Mouse (Mus musculus): ENCODE measurements at regions not wholly inside any gene's neighbourhood (a gene's known extent, or its start where the extent isn't known, plus 50 kb on each side); places are given as distances from the start of the nearest gene placed in this dataset.
"Not testable (repeated sequence)": the region's sequence is repeated elsewhere in the genome, so short reads cannot be mapped to it uniquely, and the experiment has no call there.

DNA sequence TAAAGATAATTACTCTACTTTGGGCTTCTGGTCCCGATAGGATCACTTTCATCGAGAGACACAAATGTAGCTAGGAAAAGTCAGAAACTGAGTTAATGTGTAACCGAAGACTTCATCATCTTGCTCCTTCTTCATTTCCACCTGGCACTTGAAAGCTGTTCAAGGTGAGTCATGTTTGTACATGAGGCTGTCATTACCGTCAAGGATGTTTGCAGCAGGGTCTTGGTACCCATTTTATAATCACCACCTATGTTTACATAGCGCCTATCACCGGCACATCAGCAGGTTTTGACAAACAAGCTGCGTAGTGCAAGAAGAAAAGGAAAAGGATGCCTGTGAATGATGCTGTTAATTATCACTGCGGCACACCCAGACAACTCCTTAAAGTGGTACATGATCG is 377.0 kb upstream of the Zfp703 start:
- DNase-seq (ENCODE audit: low spot score), result no peak

DNA sequence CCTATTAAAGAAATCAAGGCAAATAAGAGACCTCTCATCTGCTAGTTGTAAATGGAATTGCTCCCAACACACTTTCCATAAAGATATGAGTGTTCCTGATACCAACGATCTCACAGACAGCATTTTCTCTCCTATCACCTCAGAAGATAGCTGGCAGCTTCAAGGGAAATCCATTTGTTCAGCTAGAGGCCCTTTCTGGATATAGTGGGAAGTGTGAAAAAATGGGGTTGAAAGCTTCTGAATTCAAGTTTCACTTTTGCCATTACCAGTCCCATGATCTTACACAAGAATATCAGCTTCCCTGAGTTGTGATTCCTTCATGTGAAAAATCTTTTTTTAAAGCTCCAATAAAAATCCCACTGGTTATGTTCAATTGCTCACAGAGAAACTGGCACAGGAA is 369.1 kb upstream of the Zfp703 start:
- DNase-seq (ENCODE audit: low spot score), result no peak

DNA sequence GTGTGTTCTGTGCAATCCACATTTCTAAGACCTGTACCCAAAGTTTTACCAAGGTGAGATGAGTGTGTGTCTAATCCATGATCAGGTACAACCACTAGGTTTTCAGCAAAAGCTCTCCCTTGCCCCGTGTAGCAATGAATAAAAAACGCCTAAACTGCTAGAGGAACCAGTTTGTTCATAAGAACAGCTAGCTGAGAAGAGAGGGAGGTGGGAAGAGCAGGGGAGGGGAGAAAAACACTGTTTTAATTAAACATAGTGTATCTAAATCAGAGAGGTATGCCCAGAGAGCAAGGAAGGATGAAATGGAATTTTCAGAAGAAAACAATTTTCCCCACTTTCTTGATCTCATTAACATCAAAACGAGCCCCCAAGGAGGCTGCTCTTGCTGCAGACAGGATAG is 368.5 kb upstream of the Zfp703 start:
- no peak for DNase-seq (ENCODE audit: low spot score)

DNA sequence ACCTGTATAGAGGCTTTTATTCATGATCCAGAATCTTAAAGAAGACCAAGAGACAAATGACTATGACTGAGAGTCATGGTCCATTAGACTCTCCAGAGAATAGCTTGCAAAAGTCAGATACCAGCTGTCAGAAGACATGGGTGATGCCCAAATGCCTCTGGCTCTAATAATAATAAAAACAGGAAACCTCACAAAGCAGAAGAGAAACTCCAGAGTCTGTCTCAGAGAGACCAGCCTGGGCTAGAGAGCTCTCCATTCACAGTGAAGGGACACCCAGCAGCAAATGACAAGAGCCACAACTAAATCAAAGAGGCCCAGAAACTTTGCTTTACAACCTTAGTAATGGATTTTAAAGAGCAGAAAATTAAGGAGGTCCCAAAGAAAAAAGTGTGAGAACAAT is 365.0 kb upstream of the Zfp703 start:
- DNase-seq (ENCODE audit: low spot score), result no peak

DNA sequence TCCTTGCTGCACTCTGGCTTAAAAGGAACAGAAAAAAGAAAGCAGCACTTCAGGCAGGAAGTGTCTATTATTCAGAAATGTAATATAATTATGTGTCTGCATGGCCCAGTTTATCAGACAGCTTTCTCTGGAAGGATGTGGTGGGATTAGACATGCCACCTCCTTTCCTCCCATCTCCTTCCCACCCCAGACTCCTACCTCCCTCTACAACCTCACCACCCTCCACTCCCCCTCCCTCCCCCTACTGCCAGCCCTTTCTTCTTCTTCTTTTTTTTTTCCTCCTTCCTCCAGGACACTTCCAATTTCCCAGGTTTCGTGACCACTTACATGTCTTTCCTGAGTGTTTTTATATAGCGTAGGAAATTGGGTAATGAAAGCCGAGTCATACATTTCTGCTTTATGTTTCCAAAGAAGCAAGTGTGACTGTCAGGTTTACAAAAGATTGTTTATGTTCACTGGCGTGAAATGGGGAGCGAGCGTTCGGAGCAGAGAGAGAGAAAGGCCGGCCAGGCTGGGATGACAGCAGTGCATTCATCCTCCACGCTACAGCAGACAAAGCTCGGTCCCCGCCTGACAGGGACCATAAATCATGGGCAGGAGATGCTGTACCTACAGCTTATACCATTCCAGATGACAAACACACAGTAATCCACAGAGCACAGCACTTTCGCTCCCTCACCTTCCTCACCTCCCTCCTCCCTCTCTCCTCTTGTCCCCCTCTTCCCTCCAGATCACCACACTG is 354.6 kb upstream of the Zfp703 start:
- no peak for DNase-seq (ENCODE audit: low spot score)

DNA sequence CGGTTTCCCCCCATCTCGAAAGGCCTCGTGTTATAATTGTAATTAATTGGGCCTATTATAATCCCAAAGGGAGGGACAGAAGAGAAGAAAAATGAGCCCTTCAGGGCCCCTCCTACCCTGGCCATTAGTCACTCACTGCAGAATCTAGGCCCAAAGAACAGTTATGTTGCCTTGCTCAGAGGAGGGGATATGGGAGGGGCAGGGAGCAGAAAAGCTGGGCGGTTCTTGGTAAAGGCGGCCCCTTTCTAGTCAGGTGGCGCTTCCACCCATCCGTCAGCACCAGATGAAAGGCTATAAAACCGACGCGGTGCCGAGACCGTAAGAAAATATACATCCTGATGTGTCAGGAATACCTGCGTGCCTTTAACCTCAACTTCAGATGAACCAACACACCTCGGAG is 350.9 kb upstream of the Zfp703 start:
- DNase-seq (ENCODE audit: low spot score), result no peak

DNA sequence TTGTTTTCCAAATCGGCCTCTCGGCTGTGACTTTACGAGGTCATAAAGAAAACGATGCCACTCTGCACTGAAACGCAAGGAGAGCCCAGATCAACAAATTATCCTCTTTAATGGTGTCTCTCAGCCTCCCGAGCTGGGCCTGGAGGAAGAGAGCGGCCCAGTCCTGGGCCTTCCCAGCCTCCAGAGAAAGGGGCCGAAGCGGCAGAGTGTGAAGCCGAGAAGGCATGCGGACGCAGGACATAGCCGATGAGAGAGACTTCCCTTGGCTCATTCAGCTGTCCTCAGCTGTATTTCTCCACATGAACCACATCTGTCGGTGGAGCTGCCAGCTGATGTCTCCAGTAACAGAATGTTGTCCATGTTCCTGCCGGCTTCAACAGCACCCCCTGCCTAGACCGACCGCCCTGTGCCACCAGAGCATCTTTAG is 350.5 kb upstream of the Zfp703 start:
- no peak for DNase-seq (ENCODE audit: low spot score)

DNA sequence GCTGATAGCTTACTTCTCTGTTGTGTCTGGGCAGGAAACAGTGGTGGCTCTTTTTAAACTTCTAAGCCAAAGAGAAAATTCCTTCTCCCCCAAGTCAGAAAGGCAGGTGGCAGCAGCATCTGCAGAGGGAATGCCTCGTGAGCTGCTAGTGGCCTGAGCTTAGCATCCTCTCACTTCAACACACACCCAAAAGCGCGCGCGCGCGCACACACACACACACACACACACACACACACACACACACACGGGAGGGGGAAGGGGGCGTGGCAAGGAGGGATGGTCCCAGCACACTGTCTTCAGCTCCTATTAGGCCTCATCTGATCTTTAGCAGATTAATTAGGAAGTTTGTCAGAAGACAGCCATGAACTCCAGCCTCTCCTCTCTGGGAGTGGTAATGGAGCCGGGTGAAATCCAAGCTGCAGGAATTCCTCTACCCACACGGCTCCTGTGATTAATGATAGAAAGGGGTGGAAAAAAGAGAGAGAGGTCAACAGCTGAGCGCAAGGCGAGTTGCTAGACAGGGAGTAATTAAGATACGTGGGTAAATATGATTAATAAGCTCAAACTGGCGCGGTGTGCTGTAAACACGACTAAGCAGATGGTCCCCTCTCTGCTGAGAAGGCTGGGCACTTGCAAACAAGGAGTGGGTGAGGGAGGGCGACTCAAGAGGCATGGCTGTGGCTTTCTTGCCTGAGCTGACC is 349.8 kb upstream of the Zfp703 start:
- DNase-seq (ENCODE audit: low spot score), result no peak

DNA sequence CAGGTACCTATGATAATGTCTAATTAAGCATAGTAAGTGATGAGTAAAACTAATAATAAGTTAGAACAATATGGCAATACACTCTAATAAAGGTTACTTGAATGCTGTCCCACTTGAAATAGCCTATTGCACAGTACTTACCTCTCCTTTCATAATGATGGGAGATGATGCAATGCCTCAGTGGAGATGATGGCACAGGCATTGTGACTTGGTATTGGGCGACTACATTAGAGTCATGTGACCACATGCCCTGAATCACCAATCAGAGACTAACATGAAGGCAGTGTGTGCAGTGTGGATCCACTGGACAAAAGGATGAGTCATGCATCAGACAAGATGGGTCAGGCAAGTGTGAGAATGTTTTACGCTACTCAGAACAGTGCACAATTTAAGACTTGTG is 346.6 kb upstream of the Zfp703 start:
- DNase-seq (ENCODE audit: low spot score), result no peak

DNA sequence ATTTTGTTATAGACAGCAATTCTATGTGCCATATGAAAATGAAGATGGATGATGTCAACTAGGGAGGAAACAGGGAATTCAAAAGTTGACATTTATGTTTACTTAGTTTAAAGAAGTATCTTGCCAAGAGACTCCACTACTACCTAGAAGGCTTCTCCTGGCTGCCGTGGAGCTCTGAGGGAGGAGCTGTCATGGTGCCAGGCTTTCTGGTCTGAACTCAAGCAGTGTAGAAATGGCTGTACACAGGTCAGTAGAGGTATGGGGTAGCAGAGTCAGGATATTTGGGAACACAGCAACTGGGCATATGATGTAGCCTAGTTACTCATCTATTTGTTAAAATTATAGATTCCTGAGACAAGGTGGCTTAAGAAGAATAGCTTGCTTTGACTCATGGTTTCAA is 341.4 kb upstream of the Zfp703 start:
- no peak for DNase-seq (ENCODE audit: low spot score)

DNA sequence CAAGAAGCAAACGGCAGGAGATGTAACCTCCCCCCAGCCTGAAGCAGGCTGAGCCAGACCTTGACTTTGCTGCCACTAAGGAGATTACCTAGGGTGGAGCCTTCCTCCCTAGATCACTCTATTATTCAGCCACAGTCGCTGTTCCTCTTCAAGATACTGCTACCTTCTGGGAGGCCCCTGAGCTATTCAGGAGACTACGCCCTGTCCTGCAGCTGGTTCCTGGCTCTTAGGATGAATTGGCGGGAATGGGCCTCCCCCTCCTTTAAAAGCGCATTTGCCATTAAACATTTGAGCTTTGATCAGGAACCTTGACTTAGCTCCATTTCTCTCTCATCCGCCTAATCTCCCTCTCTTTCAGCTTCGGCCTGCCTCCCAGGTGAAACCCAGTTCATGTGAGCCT is 331.8 kb upstream of the Zfp703 start:
- not testable (repeated sequence) for DNase-seq (ENCODE audit: low spot score)

DNA sequence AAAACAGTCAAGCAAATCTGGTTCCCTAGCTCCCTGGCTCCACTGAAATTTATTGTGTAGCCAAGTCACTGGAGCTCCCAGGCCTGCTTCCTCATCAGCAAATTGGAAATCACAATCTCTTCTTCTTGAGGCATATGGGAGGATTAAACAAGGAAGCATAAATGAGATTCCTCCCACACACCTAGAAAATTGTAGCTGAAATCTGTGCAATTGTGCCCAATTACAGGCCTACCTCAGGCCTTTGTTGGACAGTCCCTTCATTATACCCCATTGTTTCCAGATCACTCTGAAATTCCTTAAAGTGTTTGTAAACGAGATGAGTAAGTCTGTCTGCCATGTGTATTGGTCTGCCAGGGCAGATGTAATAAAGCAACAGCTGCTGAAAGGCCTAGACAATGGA is 326.8 kb upstream of the Zfp703 start:
- DNase-seq (ENCODE audit: low spot score), result no peak

DNA sequence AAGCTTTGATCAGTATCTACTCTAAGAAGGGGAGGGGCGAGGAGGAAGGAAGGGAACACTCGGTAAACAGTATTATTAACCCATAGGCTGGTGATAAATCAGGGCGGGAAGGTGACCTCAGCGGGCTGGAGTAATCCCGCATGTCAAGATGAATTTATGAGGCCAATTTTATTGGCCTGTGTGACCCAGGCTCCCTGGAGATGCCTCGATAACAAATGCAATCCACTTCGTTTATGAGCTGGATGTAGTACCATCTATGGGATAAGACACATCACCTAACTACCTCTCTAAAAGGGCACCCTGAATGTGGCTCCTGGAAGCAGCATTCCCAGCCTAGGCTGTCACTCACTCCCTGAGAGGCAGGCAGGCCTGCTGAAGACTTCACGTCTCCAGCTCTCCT is 321.2 kb upstream of the Zfp703 start:
- no peak for DNase-seq (ENCODE audit: low spot score)

DNA sequence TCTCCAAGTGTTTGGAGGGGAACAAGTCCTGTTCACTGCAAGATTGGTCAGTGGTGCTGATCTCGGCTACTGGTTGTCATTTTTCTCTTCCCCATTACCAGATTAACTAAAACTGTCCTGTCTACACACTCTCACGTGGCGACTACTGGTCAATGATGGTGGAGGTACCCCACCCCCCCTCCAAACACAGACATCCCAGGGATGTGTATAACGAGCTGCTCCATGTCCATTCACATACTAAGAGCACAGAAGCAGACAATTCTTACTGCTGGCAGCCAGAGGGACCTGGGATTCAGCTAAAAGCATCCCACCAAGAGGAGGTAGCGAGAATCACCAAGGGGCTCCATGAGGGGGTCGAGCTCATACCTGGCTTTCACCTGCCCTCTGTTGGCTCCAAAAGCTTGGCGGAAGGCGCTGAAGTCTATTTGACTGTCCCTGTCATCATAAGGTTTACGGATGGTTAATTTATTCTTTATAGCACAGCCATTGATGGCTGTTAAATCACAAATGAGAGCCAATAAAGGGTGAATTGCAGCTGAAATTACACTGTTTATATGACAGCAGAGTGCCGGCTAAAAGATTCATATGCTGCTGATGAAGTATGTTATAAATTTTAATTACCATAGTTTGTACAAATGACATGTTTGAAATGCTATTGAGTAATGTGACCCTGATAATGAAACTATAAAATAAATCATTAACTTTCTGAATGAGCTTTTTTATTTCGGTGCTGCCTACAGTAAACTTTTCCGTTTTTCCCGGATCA is 320.6 kb upstream of the Zfp703 start:
- DNase-seq (ENCODE audit: low spot score), result no peak

DNA sequence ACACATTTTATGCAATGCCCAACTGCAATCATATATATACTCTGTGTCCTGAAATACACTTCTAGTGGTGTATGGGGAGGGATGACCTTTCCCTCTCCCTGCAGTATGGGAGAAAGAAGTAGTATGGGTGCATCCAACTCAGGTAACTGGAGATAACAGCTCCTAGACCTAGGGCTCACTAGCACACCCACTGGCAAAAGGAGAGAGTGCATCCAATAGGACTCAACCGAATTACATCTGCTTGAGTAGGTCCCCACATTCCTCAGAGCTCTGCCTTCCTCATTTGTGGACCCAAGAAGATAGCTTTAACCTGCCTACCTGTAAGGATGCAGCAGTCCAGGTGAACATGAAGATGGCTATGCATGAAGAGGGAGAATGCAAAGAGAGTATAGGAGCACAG is 317.7 kb upstream of the Zfp703 start:
- DNase-seq (ENCODE audit: low spot score), result no peak

DNA sequence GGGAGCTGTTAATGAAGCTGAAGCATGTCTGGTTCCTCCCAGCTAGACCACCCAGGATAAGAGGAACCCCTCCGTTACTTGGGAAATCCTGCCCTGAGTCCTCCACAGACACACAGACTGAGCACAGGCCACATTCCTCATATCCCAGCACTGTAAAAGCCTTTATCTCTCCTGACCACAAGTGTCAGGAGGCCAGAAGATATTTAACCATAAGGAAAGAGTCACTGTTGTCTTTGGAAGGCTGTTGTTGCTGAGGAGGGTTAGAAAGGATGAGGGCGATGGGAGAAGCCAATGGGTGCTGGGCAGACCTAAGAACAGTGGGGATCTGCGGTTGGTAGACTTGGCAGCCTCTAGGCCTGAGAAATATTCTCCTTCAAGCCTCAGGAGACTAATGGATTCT is 307.6 kb upstream of the Zfp703 start:
- no peak for DNase-seq (ENCODE audit: low spot score)

DNA sequence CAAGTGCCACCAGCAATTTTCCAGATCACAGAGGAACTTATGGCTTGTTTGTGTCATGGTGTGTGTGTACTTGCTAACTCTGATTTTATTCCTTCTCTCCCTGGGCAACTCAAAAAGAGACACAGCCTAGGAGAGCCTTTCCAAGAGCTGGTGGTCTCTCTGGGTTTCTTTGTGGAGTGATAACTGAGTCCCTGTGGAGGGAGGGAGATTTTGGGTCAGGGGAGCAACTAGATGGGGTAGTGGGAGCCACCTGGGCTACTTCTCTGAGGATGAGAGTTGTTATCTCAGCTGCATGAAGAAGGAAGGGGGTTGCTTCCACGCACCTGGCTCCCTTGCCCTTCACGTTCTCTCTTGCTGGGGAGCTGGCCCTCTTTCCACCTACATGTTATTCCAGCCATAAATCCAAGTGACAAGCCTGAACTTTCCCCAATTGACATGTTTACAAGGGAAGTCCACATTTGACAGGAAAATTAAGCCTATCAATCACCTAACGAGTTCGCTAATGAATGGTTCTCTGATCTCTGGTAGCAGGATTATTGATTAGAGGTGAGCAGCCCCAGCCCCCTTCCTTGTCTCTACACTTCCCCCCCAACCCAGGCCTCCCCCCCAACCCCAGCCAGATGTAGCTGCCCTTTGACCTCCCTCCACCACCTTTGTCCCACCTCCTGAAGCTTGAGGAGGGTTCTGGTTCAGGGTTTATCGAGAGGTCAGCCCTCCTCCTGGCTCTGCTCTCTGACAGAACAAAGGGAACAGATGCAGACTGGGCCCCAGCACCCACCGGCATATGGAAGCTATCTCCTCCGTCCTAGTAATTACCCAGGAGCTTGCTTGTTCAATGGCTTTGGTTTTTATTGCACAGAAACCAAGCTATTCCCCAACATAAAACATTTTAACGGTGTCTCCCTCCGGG is 304.4 kb upstream of the Zfp703 start:
- DNase-seq (ENCODE audit: low spot score), result no peak

DNA sequence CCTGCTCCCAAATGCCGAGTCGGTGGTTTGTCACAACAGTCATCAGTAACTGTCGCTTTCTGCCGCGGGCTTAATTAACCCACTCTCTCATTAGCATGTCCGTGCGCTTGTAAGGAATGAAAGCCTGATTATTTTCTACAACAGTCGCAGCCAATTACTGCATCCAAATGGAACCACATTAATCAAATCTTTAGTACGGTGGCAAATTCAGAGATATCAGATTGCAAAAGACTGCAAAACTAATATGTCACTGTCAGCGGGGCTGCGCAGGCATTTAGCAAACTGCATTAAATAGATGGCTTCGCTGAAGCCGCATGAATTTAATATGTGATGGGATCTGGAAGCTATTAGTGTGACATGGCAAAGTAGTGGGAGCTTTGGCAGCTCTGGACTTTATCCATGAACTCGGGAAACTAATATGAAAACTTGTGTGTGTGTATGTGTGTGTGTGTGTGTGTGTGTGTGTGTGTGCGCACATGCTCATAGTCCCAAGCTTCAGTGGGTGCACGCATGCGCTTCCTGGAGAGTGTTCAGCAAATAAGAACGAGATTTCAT is 299.5 kb upstream of the Zfp703 start:
- DNase-seq (ENCODE audit: low spot score), result no peak

DNA sequence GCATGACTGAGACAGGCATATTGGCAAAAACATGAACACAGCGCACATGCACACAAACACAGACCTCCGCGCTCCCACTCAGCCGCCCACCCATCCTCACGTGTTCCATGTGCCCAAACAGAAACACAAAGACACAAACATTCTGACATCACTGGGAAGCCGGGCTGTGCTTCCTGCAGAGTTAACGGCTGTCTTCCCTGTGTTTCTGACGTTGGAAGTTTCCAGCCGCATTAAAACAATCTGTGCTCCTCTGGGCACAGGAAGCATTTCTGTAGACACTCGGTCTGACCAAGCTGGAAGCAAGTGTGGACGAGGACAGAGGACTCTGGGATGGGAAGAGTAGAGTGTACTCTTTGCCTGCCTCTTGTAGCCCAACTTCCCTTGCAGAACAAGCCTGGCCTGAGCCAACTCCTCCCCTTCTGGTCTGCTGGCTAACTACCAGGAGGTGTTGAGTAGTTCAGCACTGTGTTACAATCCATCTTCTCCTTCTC is 296.2 kb upstream of the Zfp703 start:
- DNase-seq (ENCODE audit: low spot score), result no peak

DNA sequence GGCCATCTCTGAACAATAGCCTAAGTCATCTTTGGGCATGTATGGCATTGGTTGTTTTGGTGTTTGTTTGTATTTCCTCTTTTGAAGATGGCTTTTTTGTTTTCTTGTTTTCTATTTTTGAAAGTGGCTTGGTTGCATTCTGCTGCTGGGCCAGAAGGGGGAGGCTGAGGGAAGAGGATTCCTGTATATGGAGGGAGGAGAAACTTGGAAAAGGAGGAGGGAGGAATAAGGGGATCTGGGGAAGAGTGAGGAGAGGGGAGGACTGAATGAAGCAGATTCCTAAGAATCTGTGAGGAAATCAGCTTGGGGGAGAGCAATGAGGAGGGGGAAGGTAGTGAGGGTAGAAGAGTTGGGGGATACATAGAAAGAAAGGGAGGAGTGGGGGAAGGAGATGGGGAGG is 290.0 kb upstream of the Zfp703 start:
- DNase-seq (ENCODE audit: low spot score), result no peak

DNA sequence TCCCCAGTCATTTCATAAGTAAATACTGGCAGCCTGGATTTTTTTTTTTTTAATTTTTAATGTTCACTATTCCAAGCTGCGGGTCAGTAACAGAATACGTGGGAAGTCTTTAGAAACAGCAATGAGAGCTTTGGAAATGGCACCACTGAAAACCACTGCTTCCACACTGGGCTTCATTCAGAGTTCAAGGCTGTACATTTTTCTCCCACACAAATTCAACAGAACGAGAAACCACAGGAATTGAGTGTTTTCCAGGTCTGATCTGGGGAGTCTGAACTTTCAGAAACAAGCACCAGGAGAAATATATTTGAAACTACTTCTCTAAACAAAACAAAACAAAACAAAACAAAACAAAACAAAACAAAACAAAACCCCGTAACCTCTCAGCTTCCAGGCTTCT is 289.1 kb upstream of the Zfp703 start:
- no peak for DNase-seq (ENCODE audit: low spot score)
